Mouse (Mus musculus): ENCODE results near the gene Shq1. TPM values are rescaled to one million over a fixed set of nuclear protein-coding genes. Genes with fewer than 3 reads are reported as not detected.

The Shq1 gene
- polyA plus RNA-seq, 1 experiment from 2014 or later = 23.6 TPM

DNA sequence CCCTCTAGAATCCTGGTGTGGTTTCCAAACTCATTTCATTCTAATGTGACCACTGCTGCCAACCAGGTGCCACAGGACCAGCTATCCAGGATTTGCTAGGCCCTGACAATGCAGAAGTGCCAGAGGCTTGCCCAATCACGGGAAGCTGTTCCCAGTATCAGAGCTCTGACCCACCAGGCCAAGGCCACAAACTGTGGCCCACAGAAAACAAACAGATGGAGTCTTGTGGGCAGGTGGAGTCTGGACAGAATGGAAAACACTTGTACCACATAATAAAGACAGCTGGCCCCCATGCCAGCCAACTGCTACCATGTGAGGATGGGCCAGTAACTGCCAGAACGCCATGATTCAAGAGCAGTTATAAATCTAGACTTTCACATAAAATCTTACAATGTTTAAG is 89.0 kb downstream of the Shq1 start:
- Histone ChIP-seq H3K36me3 (ENCODE audit: control insufficient read depth, insufficient read depth, low read length) (no peaks in the 10 kb centered on the region), H3K9ac (ENCODE audit: low read depth, low read length) (no peak overlapping the region), H3K9me3 (ENCODE audit: control insufficient read depth, low read length) (no peaks in the 10 kb centered on the region), H3K27me3 (replicated peaks; ENCODE audit: control insufficient read depth, insufficient read depth, low read length) (no peaks in the 10 kb centered on the region), H3K4me3 (ENCODE audit: low read depth, low read length) (no peak overlapping the region), H3K27ac (ENCODE audit: low read depth, low read length) (no peak overlapping the region), H3K4me2 (no peak overlapping the region), H3K4me1 (replicated peaks; ENCODE audit: control insufficient read depth, insufficient read depth, low read length) (peaks cover 3% of the 10 kb centered on the region; the same call in 1 of the 2 replicates)
- ATAC-seq (replicated peaks; ENCODE audit: low FRiP score) (no peak), DNase-seq (ENCODE audit: low spot score) (no peak)
- 78% methylated on average over 2 of the region's 2 CpGs for WGBS

DNA sequence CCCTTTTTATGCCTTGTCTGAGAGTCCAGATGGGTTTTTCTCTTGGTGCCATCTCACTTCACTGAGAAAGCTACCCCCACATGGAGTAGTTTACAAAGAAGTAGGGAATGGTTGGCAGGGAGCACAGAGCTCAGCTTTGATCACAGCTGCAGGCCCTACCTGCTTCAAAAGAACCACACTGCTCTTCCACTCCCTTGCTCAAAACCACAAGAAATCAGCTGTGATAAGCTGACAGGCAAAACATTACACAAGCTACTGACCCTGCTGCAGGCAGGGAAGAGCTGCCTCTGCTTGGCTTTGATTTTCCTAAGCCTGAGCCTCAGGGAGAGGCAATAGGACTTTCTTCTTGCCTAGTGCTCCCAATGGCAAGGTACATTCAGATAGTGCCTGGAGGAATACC is 89.9 kb downstream of the Shq1 start:
- no peak overlapping the region for H3K9ac ChIP-seq (ENCODE audit: low read depth, low read length)
- ATAC-seq (replicated peaks; ENCODE audit: low FRiP score) (no peak), DNase-seq (ENCODE audit: low spot score) (no peak)
- no peak overlapping the region for H3K4me3 ChIP-seq (ENCODE audit: low read depth, low read length)
- no peaks in the 10 kb centered on the region for H3K36me3 ChIP-seq (ENCODE audit: control insufficient read depth, insufficient read depth, low read length)
- no peak overlapping the region for H3K4me2 ChIP-seq
- H3K27me3 ChIP-seq (replicated peaks; ENCODE audit: control insufficient read depth, insufficient read depth, low read length) = no peaks in the 10 kb centered on the region
- H3K9me3 ChIP-seq (ENCODE audit: control insufficient read depth, low read length) = no peaks in the 10 kb centered on the region
- H3K27ac ChIP-seq (ENCODE audit: low read depth, low read length) = no peak overlapping the region
- H3K4me1 ChIP-seq (replicated peaks; ENCODE audit: control insufficient read depth, insufficient read depth, low read length) = peaks cover 3% of the 10 kb centered on the region; the same call in 1 of the 2 replicates

DNA sequence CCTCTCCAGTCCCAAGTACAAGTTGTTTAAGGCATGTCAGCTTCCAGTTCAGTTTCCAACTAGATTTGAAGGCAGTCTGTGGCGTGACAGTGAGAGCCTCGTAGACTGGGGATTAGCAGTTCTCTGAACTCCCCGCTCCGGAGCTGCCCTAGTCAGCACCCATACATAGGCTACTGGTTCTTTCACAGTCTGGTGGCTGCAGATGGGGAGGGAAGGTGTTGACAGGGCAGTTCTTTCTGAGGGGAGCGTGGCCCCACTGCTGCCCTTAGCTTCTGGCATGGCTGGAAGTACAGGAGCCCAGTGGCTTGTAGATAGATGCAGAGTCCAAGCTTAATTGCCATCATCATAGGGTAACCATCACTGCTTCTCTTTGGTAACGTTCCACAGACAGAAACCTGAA is 93.4 kb downstream of the Shq1 start:
- WGBS = 92% methylated on average over 6 of the region's 6 CpGs
- DNase-seq (ENCODE audit: low spot score) (no peak), ATAC-seq (replicated peaks; ENCODE audit: low FRiP score) (no peak)
- Histone ChIP-seq H3K36me3 (ENCODE audit: control insufficient read depth, insufficient read depth, low read length) (peaks cover 5% of the 10 kb centered on the region; the same call in 1 of the 2 replicates), H3K9ac (ENCODE audit: low read depth, low read length) (no peak overlapping the region), H3K4me3 (ENCODE audit: low read depth, low read length) (no peak overlapping the region), H3K27me3 (replicated peaks; ENCODE audit: control insufficient read depth, insufficient read depth, low read length) (no peaks in the 10 kb centered on the region), H3K9me3 (ENCODE audit: control insufficient read depth, low read length) (no peaks in the 10 kb centered on the region), H3K27ac (ENCODE audit: low read depth, low read length) (no peak overlapping the region), H3K4me1 (replicated peaks; ENCODE audit: control insufficient read depth, insufficient read depth, low read length) (peaks cover 3% of the 10 kb centered on the region; the same call in 1 of the 2 replicates), H3K4me2 (no peak overlapping the region)

DNA sequence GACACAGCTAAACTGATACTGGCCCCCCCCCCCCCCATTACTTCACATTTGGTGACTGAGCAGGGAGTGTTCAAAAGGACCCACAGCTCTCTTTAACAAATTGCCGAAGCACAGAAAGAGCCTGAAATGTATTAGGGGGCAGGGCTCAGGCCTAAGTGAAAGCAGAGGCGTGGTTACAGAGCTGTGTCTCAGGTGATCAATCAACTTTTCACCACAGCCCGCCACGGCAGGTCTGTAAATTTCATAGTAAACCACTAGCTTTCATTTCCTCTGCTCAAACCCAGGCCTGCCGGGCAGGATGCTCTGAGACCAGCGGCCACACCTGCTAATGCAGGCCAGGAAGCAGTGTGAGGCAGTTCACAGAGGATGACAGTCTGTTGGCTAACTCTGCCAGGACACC is 94.8 kb downstream of the Shq1 start:
- H3K27ac ChIP-seq (ENCODE audit: low read depth, low read length) = no peak overlapping the region
- H3K4me2 ChIP-seq = no peak overlapping the region
- no peaks in the 10 kb centered on the region for H3K27me3 ChIP-seq (replicated peaks; ENCODE audit: control insufficient read depth, insufficient read depth, low read length)
- DNase-seq (ENCODE audit: low spot score) (no peak), ATAC-seq (replicated peaks; ENCODE audit: low FRiP score) (no peak)
- no peak overlapping the region for H3K9ac ChIP-seq (ENCODE audit: low read depth, low read length)
- WGBS = 60% methylated on average over 6 of the region's 6 CpGs
- H3K36me3 ChIP-seq (ENCODE audit: control insufficient read depth, insufficient read depth, low read length) = peaks cover 5% of the 10 kb centered on the region; the same call in 1 of the 2 replicates
- no peaks in the 10 kb centered on the region for H3K9me3 ChIP-seq (ENCODE audit: control insufficient read depth, low read length)
- no peak overlapping the region for H3K4me3 ChIP-seq (ENCODE audit: low read depth, low read length)
- H3K4me1 ChIP-seq (replicated peaks; ENCODE audit: control insufficient read depth, insufficient read depth, low read length) = peaks cover 1% of the 10 kb centered on the region; the same call in 1 of the 2 replicates

DNA sequence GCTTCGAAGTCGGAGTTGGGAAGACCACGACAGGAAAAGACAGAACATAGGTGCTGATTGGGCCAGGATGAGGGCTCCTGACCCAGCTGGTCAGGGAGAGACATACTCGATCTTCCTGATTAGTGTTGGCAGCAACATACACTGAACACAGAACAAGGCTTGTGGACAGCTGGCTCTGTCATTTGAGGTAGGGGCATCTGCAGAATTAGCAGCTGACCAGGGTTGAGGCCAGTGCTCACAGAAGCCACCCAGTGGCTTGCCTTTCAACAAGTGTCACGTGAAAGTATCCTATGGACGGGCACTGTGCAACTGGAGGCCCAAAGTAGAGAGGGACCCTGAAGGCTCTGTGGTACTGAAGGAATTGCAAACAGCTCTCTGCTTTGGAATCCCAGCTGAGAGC is 104.2 kb downstream of the Shq1 start:
- DNase-seq (ENCODE audit: low spot score) = no peak
- 64% methylated on average over 6 of the region's 6 CpGs for WGBS
- H3K27me3 ChIP-seq (replicated peaks; ENCODE audit: control insufficient read depth, insufficient read depth, low read length) = peaks cover 35% of the 10 kb centered on the region

DNA sequence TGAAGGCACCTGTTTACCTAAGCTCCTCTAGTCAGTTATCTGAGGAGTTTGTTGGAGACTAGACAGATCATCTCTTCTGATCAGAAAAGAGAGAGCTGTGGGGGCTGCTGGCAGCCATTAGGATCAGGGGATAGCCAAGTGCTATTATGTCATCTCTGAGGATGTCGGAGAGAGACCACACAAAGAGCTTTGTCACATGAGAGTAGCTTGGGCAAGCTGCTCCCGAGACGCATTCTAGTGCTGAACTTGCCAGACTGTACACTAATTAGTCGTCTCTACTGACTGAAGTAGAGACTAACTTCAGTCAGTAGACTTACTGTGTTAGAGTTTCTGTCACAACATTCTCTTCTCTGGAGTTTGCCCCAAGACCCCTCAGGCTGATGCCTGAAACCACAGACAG is 106.4 kb downstream of the Shq1 start:
- DNase-seq (ENCODE audit: low spot score) = no peak
- 66% methylated on average over 4 of the region's 4 CpGs for WGBS
- peaks cover 7% of the 10 kb centered on the region; the same call in 1 of the 2 replicates for H3K4me1 ChIP-seq (replicated peaks; ENCODE audit: control insufficient read depth, insufficient read depth, low read length)
- peaks cover 38% of the 10 kb centered on the region for H3K27me3 ChIP-seq (replicated peaks; ENCODE audit: control insufficient read depth, insufficient read depth, low read length)
- no peaks in the 10 kb centered on the region for H3K9me3 ChIP-seq (ENCODE audit: control insufficient read depth, low read length)
- no peak overlapping the region for H3K27ac ChIP-seq (ENCODE audit: low read depth, low read length)
- H3K9ac ChIP-seq (ENCODE audit: low read depth, low read length) = no peak overlapping the region
- no peak overlapping the region for H3K4me3 ChIP-seq (ENCODE audit: low read depth, low read length)
- H3K36me3 ChIP-seq (ENCODE audit: control insufficient read depth, insufficient read depth, low read length) = no peaks in the 10 kb centered on the region
- ATAC-seq (replicated peaks; ENCODE audit: low FRiP score) = no peak
- no peak overlapping the region for H3K4me2 ChIP-seq

More for the DNA sequence above, 104.2 kb downstream of the Shq1 start:
- peaks cover 7% of the 10 kb centered on the region; the same call in 1 of the 2 replicates for H3K4me1 ChIP-seq (replicated peaks; ENCODE audit: control insufficient read depth, insufficient read depth, low read length)
- no peak for ATAC-seq (replicated peaks; ENCODE audit: low FRiP score)
- no peak overlapping the region for H3K4me3 ChIP-seq (ENCODE audit: low read depth, low read length)
- H3K9ac ChIP-seq (ENCODE audit: low read depth, low read length) = no peak overlapping the region
- H3K4me2 ChIP-seq = no peak overlapping the region
- no peaks in the 10 kb centered on the region for H3K9me3 ChIP-seq (ENCODE audit: control insufficient read depth, low read length)
- no peaks in the 10 kb centered on the region for H3K36me3 ChIP-seq (ENCODE audit: control insufficient read depth, insufficient read depth, low read length)
- H3K27ac ChIP-seq (ENCODE audit: low read depth, low read length) = no peak overlapping the region

DNA sequence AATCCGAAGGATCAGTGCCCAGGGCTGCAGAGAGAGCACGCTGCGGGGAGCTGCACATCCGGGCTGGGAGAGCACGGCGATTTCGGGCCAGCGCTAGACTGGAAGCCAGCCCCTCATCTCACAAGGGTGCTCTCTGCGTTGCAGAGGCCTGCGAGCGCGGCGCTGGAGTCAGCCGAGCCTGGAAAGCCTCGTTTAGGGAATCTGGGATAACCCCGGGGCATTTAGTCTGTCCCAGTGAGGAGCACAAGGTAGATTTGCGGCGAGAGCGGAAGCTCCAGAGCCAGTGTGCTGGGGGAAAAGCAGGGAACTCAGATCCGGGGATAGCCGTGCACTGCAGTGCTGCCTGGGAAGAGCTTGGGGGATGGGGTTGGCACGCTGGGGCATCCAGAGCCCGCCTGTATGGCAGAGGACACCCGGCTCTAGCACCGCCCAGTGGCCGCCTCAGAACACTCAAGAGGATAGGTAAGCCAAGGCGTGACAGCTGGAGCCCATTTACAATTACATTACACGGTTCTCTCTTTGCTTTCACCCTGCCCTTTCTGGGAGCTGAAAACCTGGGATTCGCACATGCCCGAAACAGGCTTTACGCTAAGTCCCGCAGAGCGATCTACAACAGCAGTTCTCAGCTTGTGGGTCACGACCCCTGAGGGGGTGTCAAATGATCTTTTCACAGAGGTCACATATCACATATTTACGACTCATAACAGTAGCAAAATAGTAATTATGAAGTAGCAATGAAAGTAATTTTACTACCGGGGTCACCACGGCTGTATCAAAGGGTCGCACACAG is 107.2 kb downstream of the Shq1 start:
- no peak overlapping the region for H3K27ac ChIP-seq (ENCODE audit: low read depth, low read length)
- H3K4me3 ChIP-seq (ENCODE audit: low read depth, low read length) = peak overlapping the region; percentile 52
- peaks cover 7% of the 10 kb centered on the region; the same call in 1 of the 2 replicates for H3K4me1 ChIP-seq (replicated peaks; ENCODE audit: control insufficient read depth, insufficient read depth, low read length)
- H3K4me2 ChIP-seq = peak overlapping the region; percentile 97
- 6% methylated on average over 38 of the region's 38 CpGs for WGBS
- H3K27me3 ChIP-seq (replicated peaks; ENCODE audit: control insufficient read depth, insufficient read depth, low read length) = peaks cover 38% of the 10 kb centered on the region
- no peaks in the 10 kb centered on the region for H3K9me3 ChIP-seq (ENCODE audit: control insufficient read depth, low read length)
- peak overlapping the region; percentile 54 for H3K9ac ChIP-seq (ENCODE audit: low read depth, low read length)
- ATAC-seq (replicated peaks; ENCODE audit: low FRiP score) (peak; percentile 72), DNase-seq (ENCODE audit: low spot score) (peak; percentile 70)
- no peaks in the 10 kb centered on the region for H3K36me3 ChIP-seq (ENCODE audit: control insufficient read depth, insufficient read depth, low read length)

DNA sequence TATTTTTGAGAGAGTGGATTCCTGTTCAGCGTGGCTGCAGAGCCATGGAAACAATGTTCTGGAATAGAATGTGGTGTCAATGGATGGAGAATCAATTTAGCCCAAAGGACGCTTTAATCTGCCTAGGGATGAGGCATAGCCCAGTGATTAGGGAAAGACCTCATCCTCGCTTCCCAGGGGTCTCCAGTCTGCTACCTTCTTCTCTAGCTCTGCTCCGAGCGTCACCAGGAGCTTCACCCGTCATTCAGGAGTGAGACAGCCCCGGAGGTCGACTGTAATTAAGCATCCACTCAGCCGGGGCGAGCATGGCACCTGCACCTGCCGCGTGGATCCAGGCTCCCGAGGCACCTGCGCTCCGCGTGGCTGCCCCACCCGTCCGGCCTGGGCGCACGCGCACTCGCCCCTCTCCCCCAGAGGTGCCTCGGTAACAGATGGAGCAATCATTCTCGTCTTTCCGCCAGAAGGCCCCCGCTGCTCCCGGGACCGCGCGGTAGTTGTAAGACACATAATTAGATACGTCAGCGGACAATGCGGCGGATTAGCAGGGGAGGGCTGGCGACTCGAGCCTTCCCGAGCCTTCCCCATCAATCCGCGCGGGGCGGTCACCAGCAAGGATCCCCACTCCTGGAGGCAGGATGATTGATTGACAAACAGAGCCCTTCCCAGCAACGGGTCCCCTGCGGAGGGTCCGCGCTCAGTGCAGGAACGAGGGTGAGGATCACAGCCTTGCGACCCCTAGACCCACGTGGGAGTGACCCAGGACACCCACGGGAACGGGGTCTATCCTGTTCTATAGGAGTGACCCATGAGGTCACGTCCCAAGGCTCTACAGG is 108.0 kb downstream of the Shq1 start:
- peak overlapping the region; percentile 97 for H3K4me2 ChIP-seq
- H3K9ac ChIP-seq (ENCODE audit: low read depth, low read length) = peak overlapping the region; percentile 54
- no peak; the same call in 1 of the 2 replicates for ATAC-seq (replicated peaks; ENCODE audit: low FRiP score)
- H3K4me1 ChIP-seq (replicated peaks; ENCODE audit: control insufficient read depth, insufficient read depth, low read length) = peaks cover 7% of the 10 kb centered on the region; the same call in 1 of the 2 replicates
- 2% methylated on average over 51 of the region's 51 CpGs for WGBS
- H3K4me3 ChIP-seq (ENCODE audit: low read depth, low read length) = peak overlapping the region; percentile 52
- no peaks in the 10 kb centered on the region for H3K9me3 ChIP-seq (ENCODE audit: control insufficient read depth, low read length)
- no peaks in the 10 kb centered on the region for H3K36me3 ChIP-seq (ENCODE audit: control insufficient read depth, insufficient read depth, low read length)
- DNase-seq (ENCODE audit: low spot score) = no peak
- H3K27ac ChIP-seq (ENCODE audit: low read depth, low read length) = no peak overlapping the region
- peaks cover 38% of the 10 kb centered on the region for H3K27me3 ChIP-seq (replicated peaks; ENCODE audit: control insufficient read depth, insufficient read depth, low read length)

All from liver, embryonic 11.5 days (tissue).